Mouse (Mus musculus) stomach, embryonic 16.5 days (tissue): ENCODE results near the gene Trim63. TPM values are rescaled to one million over a fixed set of nuclear protein-coding genes. Genes with fewer than 3 reads are reported as not detected.

Source experiments
- ATAC-seq: fragments of 200-750 bp; cut with Nextera tagmentation; 2 replicates; pipeline ENCODE4 v1.8.0; 2017; ENCODE audit warnings: moderate number of reproducible peaks, moderate TSS enrichment; ENCODE audit not compliant: insufficient read depth, low FRiP score
- H3K27ac ChIP-seq: fragments of 300-500 bp; sonication (generic); 2 replicates; pipeline ENCODE4 v1.5.1; 2014; ENCODE audit warnings: low read length
- H3K27me3 ChIP-seq: fragments of 300-500 bp; sonication (generic); 2 replicates; pipeline ENCODE4 v1.6.1; 2014; ENCODE audit warnings: low read length, control low read depth, mixed read lengths; ENCODE audit not compliant: control insufficient read depth, insufficient read depth
- H3K36me3 ChIP-seq: fragments of 300-500 bp; sonication (generic); 2 replicates; pipeline ENCODE4 v1.6.1; 2014; ENCODE audit warnings: low read length; ENCODE audit not compliant: control insufficient read depth, insufficient read depth
- H3K4me1 ChIP-seq: fragments of 300-500 bp; sonication (generic); 2 replicates; pipeline ENCODE4 v1.6.1; 2014; ENCODE audit warnings: low read length, control low read depth, mixed read lengths; ENCODE audit not compliant: control insufficient read depth, insufficient read depth
- H3K4me2 ChIP-seq: fragments of 300-500 bp; sonication (generic); 2 replicates; pipeline ENCODE4 v1.6.1; 2014; ENCODE audit warnings: low read depth, low read length, mixed read lengths
- H3K4me3 ChIP-seq: fragments of 300-500 bp; sonication (generic); replicated peaks from 2 replicates; pipeline ENCODE4 v1.5.1; 2014; ENCODE audit warnings: mild to moderate bottlenecking, low read length
- H3K9ac ChIP-seq: fragments of 300-500 bp; sonication (generic); 2 replicates; pipeline ENCODE4 v1.6.1; 2014; ENCODE audit warnings: low read length
- H3K9me3 ChIP-seq: fragments of 300-500 bp; sonication (generic); replicated peaks from 2 replicates; pipeline ENCODE4 v1.6.1; 2016; ENCODE audit warnings: low read length, control low read depth; ENCODE audit not compliant: control insufficient read depth
- WGBS: fragments of 180-500 bp; shearing (Covaris S2); extraction: QIAGEN DNeasy Blood & Tissue Kit; methylation state at CpG from one replicate; pipeline ENCODE4 v1.1.7; 2014; 5-methylcytosine and 5-hydroxymethylcytosine counted together
- polyA plus RNA-seq: library from polyadenylated mRNA; unstranded; fragments of >200 nt; fragmentation: Nextera tagmentation; extraction: Ambion mirVana; gene quantifications from 2 replicates; pipeline ENCODE4 v1.2.1, GENCODE M21; 2015

The Trim63 gene
- polyA plus RNA-seq, 1 experiment from 2014 or later = 1.4 TPM

DNA sequence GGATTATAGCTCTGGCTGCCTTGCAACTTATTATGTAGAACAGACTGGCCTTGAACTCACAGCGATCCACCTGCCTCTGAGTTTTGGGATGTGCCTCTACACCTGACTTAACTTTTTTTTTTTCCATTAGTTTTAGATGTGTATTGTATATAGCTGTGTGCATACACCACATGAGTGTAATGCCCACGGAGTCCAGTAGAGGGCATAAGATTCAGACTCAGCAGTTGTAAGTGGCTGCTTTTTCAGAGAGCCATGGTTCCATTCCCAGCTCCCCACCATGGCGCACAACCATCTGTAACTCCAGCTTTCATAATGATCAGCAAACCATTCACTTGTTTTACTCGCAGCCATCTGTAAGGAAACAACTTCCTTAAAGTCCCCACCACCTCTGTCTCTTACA, 18.4 kb upstream of the Trim63 start:
- H3K27ac ChIP-seq = no peak overlapping the region
- no peak overlapping the region for H3K4me3 ChIP-seq
- 0 out of 2 replicates have a peak, but pooled peaks cover 2% of the 10 kb centered on the region for H3K9me3 ChIP-seq
- 86% methylated on average over 4 of the region's 4 CpGs for WGBS
- H3K27me3 ChIP-seq = peaks cover 4% of the 10 kb centered on the region; the same call in 1 of the 2 replicates
- H3K4me2 ChIP-seq = no peak overlapping the region
- no peaks in the 10 kb centered on the region for H3K36me3 ChIP-seq
- no peak for ATAC-seq
- no peak overlapping the region for H3K9ac ChIP-seq
- no peaks in the 10 kb centered on the region for H3K4me1 ChIP-seq

- Histone ChIP-seq H3K4me3 (no peak overlapping the region), H3K9me3 (0 out of 2 replicates have a peak, but pooled peaks cover 2% of the 10 kb centered on the region), H3K9ac (no peak overlapping the region), H3K36me3 (no peaks in the 10 kb centered on the region), H3K27ac (no peak overlapping the region), H3K4me2 (no peak overlapping the region), H3K4me1 (no peaks in the 10 kb centered on the region), H3K27me3 (peaks cover 4% of the 10 kb centered on the region; the same call in 1 of the 2 replicates)
- ATAC-seq = no peak
- WGBS = 93% methylated on average over 8 of the region's 8 CpGs
Observed at GRCm38 (mm10) chr4:134297369-134297768, 17.6 kb upstream of the Trim63 start.

DNA sequence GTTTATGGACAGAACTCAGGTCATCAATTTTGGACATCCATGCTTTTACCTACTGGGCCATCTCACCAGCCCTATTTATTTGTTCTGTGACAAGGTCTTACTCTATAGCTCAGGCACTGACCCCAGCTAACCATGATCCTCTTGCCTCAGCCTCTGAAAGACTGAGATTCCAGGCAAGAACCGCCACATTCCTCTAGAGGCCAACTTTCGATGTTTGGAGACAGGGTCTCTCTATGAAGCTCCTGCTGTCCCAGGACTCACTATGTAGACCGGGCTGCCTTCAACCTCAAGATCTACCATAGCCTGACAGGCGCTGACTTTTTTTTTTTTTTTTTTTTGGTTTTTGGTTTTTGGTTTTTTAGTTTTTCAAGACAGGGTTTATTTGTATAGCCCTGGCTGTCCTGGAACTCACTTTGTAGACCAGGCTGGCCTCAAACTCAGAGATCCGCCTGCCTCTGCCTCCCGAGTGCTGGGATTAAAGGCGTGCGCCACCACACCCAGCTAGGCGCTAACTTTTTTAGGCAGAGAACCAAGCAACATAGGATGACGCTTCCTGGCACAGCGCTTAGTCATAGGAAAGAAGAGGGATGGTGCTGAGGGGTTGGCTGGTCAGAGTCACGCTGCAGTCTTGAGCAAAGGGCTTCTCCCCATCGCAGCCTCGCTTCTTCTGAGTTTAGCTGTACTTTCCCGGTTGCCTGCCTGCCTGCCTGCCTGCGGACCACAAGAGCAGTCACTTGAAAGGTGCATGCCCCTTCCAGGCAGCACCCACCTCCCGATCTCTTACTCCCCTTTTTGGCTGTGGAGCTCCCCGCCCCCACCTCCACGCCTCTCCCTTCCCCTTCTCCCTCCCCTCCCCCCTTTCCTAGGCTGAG, 16.1 kb upstream of the Trim63 start:
- WGBS = 71% methylated on average over 19 of the region's 19 CpGs
- Histone ChIP-seq H3K9ac (no peak overlapping the region), H3K4me1 (no peaks in the 10 kb centered on the region), H3K4me2 (no peak overlapping the region), H3K27ac (no peak overlapping the region), H3K36me3 (no peaks in the 10 kb centered on the region), H3K9me3 (0 out of 2 replicates have a peak, but pooled peaks cover 2% of the 10 kb centered on the region), H3K4me3 (no peak overlapping the region), H3K27me3 (no peaks in the 10 kb centered on the region)
- ATAC-seq = no peak

- Histone ChIP-seq H3K4me1 (no peaks in the 10 kb centered on the region), H3K27me3 (no peaks in the 10 kb centered on the region), H3K4me3 (no peak overlapping the region), H3K27ac (no peak overlapping the region), H3K9me3 (0 out of 2 replicates have a peak, but pooled peaks cover 2% of the 10 kb centered on the region), H3K36me3 (no peaks in the 10 kb centered on the region), H3K9ac (no peak overlapping the region), H3K4me2 (no peak overlapping the region)
- 57% methylated on average over 4 of the region's 4 CpGs for WGBS
- no peak for ATAC-seq
Observed at GRCm38 (mm10) chr4:134299498-134299810, 15.5 kb upstream of the Trim63 start.

DNA sequence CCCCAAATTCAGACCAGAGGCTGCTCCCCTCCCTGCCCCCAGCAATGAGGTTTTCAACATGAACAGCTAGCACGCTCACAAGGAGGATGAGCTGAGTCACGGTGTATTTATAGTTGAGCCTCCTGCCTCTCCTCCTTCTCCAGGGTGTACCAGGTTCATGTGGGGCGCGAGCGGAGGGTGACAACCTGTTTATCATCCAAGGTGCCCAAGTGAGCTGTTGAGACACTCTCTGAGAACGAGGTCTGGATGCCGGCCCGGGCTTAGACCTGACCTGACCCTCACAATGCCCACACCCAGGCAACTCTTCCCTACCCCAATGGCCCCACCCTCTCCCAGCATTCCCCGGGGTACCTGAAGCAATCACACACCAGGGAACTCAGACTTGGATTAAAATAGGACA, 14.6 kb upstream of the Trim63 start:
- Histone ChIP-seq H3K27ac (no peak overlapping the region), H3K4me1 (no peaks in the 10 kb centered on the region), H3K36me3 (no peaks in the 10 kb centered on the region), H3K4me2 (no peak overlapping the region), H3K4me3 (no peak overlapping the region), H3K27me3 (no peaks in the 10 kb centered on the region), H3K9ac (no peak overlapping the region), H3K9me3 (0 out of 2 replicates have a peak, but pooled peaks cover 2% of the 10 kb centered on the region)
- 54% methylated on average over 9 of the region's 9 CpGs for WGBS
- no peak; the same call in 1 of the 2 replicates for ATAC-seq

- H3K27me3 ChIP-seq = no peaks in the 10 kb centered on the region
- H3K9me3 ChIP-seq = no peaks in the 10 kb centered on the region
- H3K4me3 ChIP-seq = no peak overlapping the region
- H3K4me2 ChIP-seq = no peak overlapping the region
- no peak for ATAC-seq
- H3K36me3 ChIP-seq = no peaks in the 10 kb centered on the region
- 0 out of 2 replicates have a peak, but pooled peaks cover under 1% of the 10 kb centered on the region for H3K4me1 ChIP-seq
- WGBS = 85% methylated on average over 5 of the region's 5 CpGs
- H3K27ac ChIP-seq = no peak overlapping the region
- no peak overlapping the region for H3K9ac ChIP-seq
Observed at GRCm38 (mm10) chr4:134302084-134302483, 12.8 kb upstream of the Trim63 start.

GRCm38 (mm10) chr4:134306963-134307362, 8.0 kb upstream of the Trim63 start:
- Histone ChIP-seq H3K27me3 (no peaks in the 10 kb centered on the region), H3K9ac (no peak overlapping the region), H3K4me2 (peak overlapping the region; percentile 23; the same call in 1 of the 2 replicates), H3K36me3 (no peaks in the 10 kb centered on the region), H3K27ac (no peak overlapping the region), H3K4me1 (peaks cover 6% of the 10 kb centered on the region), H3K9me3 (no peaks in the 10 kb centered on the region), H3K4me3 (no peak overlapping the region)
- WGBS = 38% methylated on average over 2 of the region's 2 CpGs
- ATAC-seq = no peak

GRCm38 (mm10) chr4:134307367-134308072, 7.4 kb upstream of the Trim63 start:
- 8% methylated on average over 12 of the region's 12 CpGs for WGBS
- H3K9me3 ChIP-seq = no peaks in the 10 kb centered on the region
- peak; percentile 71; the same call in 1 of the 2 replicates for ATAC-seq
- H3K27me3 ChIP-seq = no peaks in the 10 kb centered on the region
- no peak overlapping the region; the same call in 1 of the 2 replicates for H3K9ac ChIP-seq
- no peaks in the 10 kb centered on the region for H3K36me3 ChIP-seq
- H3K4me2 ChIP-seq = peak overlapping the region; percentile 23
- H3K4me3 ChIP-seq = no peak overlapping the region
- H3K4me1 ChIP-seq = peaks cover 6% of the 10 kb centered on the region
- no peak overlapping the region for H3K27ac ChIP-seq

GRCm38 (mm10) chr4:134310106-134310505, 4.8 kb upstream of the Trim63 start:
- 88% methylated on average over 7 of the region's 7 CpGs for WGBS
- no peak overlapping the region for H3K27ac ChIP-seq
- no peak overlapping the region for H3K4me3 ChIP-seq
- peaks cover 6% of the 10 kb centered on the region for H3K4me1 ChIP-seq
- H3K4me2 ChIP-seq = no peak overlapping the region
- H3K36me3 ChIP-seq = no peaks in the 10 kb centered on the region
- no peaks in the 10 kb centered on the region for H3K27me3 ChIP-seq
- no peak for ATAC-seq
- H3K9me3 ChIP-seq = no peaks in the 10 kb centered on the region
- H3K9ac ChIP-seq = no peak overlapping the region
